Mouse (Mus musculus) embryonic facial prominence, embryonic 10.5 days (tissue): ENCODE results near the gene Bhlha15. TPM values are rescaled to one million over a fixed set of nuclear protein-coding genes. Genes with fewer than 3 reads are reported as not detected.

ENCODE experiments used
- polyA plus RNA-seq: library from polyadenylated mRNA; unstranded; fragments of >200 nt; fragmentation: Nextera tagmentation; extraction: Ambion mirVana; gene quantifications from 2 replicates; pipeline ENCODE4 v1.2.1, GENCODE M21; 2016

Bhlha15 gene
- polyA plus RNA-seq, 1 experiment from 2014 or later: 0.16 TPM

Other genes starting within 250 kb of the Bhlha15 start
- gene Ccz1, start 175.4 kb upstream of the Bhlha15 start, polyA plus RNA-seq: 91.4 and 99.3 TPM in 2 replicates
- gene Ocm, start 163.6 kb upstream of the Bhlha15 start, polyA plus RNA-seq: not detected in 2 replicates
- 5.0 and 5.9 TPM in 2 replicates for gene Lmtk2, start 89.8 kb upstream of the Bhlha15 start, polyA plus RNA-seq
- 19.3 and 21.1 TPM in 2 replicates for gene Tecpr1, start 33.3 kb downstream of the Bhlha15 start, polyA plus RNA-seq
- gene Bri3, start 54.2 kb downstream of the Bhlha15 start, polyA plus RNA-seq: 119 and 124 TPM in 2 replicates
- gene Baiap2l1, start 167.8 kb downstream of the Bhlha15 start, polyA plus RNA-seq: 5.6 and 6.0 TPM in 2 replicates